Mouse (Mus musculus) MEL (cell line): ENCODE results near the gene Snap91. TPM values are rescaled to one million over a fixed set of nuclear protein-coding genes. Genes with fewer than 3 reads are reported as not detected.

Experiments
- DNase-seq: peaks from one replicate; pipeline ENCODE4 v3.0.0; 2011; ENCODE audit warnings: low read depth, low spot score
- H3K27ac ChIP-seq: 2 replicates; pipeline ENCODE4 v1.5.1; 2012; ENCODE audit warnings: low read depth, mild to moderate bottlenecking, control low read depth, low read length, moderate library complexity; ENCODE audit not compliant: control insufficient read depth
- H3K27me3 ChIP-seq, 2 experiments: fragments of 150-350 bp in 1 of 2; sonication (generic) in 1 of 2; 2 replicates each; pipeline ENCODE4 v1.6.1; 2012; ENCODE audit warnings: low read length in 2 of 2, mild to moderate bottlenecking in 2 of 2, improper control_type of control experiment in 1 of 2, moderate library complexity in 1 of 2; ENCODE audit not compliant: insufficient read depth in 2 of 2, control insufficient read depth in 1 of 2
- H3K36me3 ChIP-seq, 2 experiments: 2 replicates each; pipeline ENCODE4 v1.6.1; 2012 to 2014; ENCODE audit warnings: low read length in 2 of 2, improper control_type of control experiment in 1 of 2, inconsistent platforms in 1 of 2, mild to moderate bottlenecking in 1 of 2; ENCODE audit not compliant: insufficient read depth in 2 of 2, control insufficient read depth in 1 of 2
- H3K4me1 ChIP-seq, 2 experiments: fragments of 150-350 bp in 1 of 2; sonication (generic) in 1 of 2; 2 replicates each; pipeline ENCODE4 v1.6.1; 2012; ENCODE audit warnings: low read length in 2 of 2, improper control_type of control experiment in 1 of 2, mild to moderate bottlenecking in 1 of 2; ENCODE audit not compliant: insufficient read depth in 2 of 2, control insufficient read depth in 1 of 2
- H3K4me3 ChIP-seq, 2 experiments: fragments of 150-350 bp in 1 of 2; sonication (generic) in 1 of 2; 2 replicates each; pipeline ENCODE4 v1.5.1; 2012; ENCODE audit warnings: low read depth in 2 of 2, low read length in 2 of 2, mild to moderate bottlenecking in 2 of 2, moderate library complexity in 2 of 2, control low read depth in 1 of 2, improper control_type of control experiment in 1 of 2; ENCODE audit not compliant: control insufficient read depth in 1 of 2, insufficient read depth in 1 of 2
- H3K79me2 ChIP-seq: 2 replicates; pipeline ENCODE4 v1.6.1; 2012; ENCODE audit warnings: mild to moderate bottlenecking, low read length, moderate library complexity; ENCODE audit not compliant: control insufficient read depth, poor library complexity, insufficient read depth
- H3K9ac ChIP-seq: 2 replicates; pipeline ENCODE4 v1.6.1; 2012; ENCODE audit warnings: low read depth, mild to moderate bottlenecking, control low read depth, low read length, moderate library complexity; ENCODE audit not compliant: control insufficient read depth, poor library complexity, severe bottlenecking
- H3K9me3 ChIP-seq: fragments of 150-350 bp; sonication (generic); replicated peaks from 2 replicates; pipeline ENCODE4 v1.6.1; 2012; ENCODE audit warnings: mild to moderate bottlenecking, low read length, improper control_type of control experiment, moderate library complexity; ENCODE audit not compliant: insufficient read depth
- CTCF ChIP-seq, 3 experiments: IDR thresholded peaks in 2 of 3; conservative IDR thresholded peaks in 1 of 3; 2 replicates each; pipeline ENCODE4 v1.5.1; 2011 to 2012; ENCODE audit warnings: low read length in 3 of 3, low read depth in 2 of 3, mild to moderate bottlenecking in 2 of 3, improper control_type of control experiment in 1 of 3, inconsistent platforms in 1 of 3, mixed read lengths in 1 of 3, moderate library complexity in 1 of 3; ENCODE audit not compliant: control insufficient read depth in 1 of 3, insufficient read depth in 1 of 3, poor library complexity in 1 of 3, severe bottlenecking in 1 of 3
- EP300 ChIP-seq, 2 experiments: IDR thresholded peaks; 2 replicates each; pipeline ENCODE4 v1.6.1; 2011; ENCODE audit warnings: improper control_type of control experiment in 2 of 2, low read length in 2 of 2, low read depth in 1 of 2, mild to moderate bottlenecking in 1 of 2
- ETS1 ChIP-seq: IDR thresholded peaks from 2 replicates; pipeline ENCODE4 v1.6.1; 2012; ENCODE audit warnings: low read depth, mild to moderate bottlenecking, inconsistent platforms, low read length, improper control_type of control experiment, moderate library complexity
- KAT2A ChIP-seq: conservative IDR thresholded peaks from 2 replicates; pipeline ENCODE4 v1.6.1; 2012; ENCODE audit warnings: low read depth, low read length, improper control_type of control experiment, inconsistent platforms
- MXI1 ChIP-seq: IDR thresholded peaks from 2 replicates; pipeline ENCODE4 v1.6.1; 2011; ENCODE audit warnings: mild to moderate bottlenecking, low read depth, low read length, improper control_type of control experiment
- MYB ChIP-seq: IDR thresholded peaks from 2 replicates; pipeline ENCODE4 v1.6.1; 2011; ENCODE audit warnings: mild to moderate bottlenecking, low read depth, low read length, improper control_type of control experiment
- MYC ChIP-seq: IDR thresholded peaks from 2 replicates; pipeline ENCODE4 v1.6.1; 2011; ENCODE audit warnings: low read depth, mild to moderate bottlenecking, low read length, improper control_type of control experiment, moderate library complexity
- POLR2A ChIP-seq, 2 experiments: IDR thresholded peaks; 2 replicates each; pipeline ENCODE4 v1.6.1; 2011 to 2012; ENCODE audit warnings: low read length in 2 of 2, mild to moderate bottlenecking in 2 of 2, control low read depth in 1 of 2, improper control_type of control experiment in 1 of 2, low read depth in 1 of 2, moderate library complexity in 1 of 2; ENCODE audit not compliant: control insufficient read depth in 1 of 2, insufficient read depth in 1 of 2, poor library complexity in 1 of 2
- RCOR1 ChIP-seq: IDR thresholded peaks from 2 replicates; pipeline ENCODE4 v1.6.1; 2012; ENCODE audit warnings: low read depth, mild to moderate bottlenecking, inconsistent platforms, low read length, improper control_type of control experiment
- USF1 ChIP-seq: IDR thresholded peaks from 2 replicates; pipeline ENCODE4 v1.6.1; 2014; ENCODE audit warnings: low read depth, mild to moderate bottlenecking, inconsistent platforms, low read length, improper control_type of control experiment, moderate library complexity
- ZC3H11A ChIP-seq: IDR thresholded peaks from 2 replicates; pipeline ENCODE4 v1.6.1; 2012; ENCODE audit warnings: low read depth, mild to moderate bottlenecking, inconsistent platforms, low read length, improper control_type of control experiment
- ZMIZ1 ChIP-seq: IDR thresholded peaks from 2 replicates; pipeline ENCODE4 v1.6.1; 2012; ENCODE audit warnings: low read depth, mild to moderate bottlenecking, inconsistent platforms, low read length, improper control_type of control experiment, moderate library complexity
- polyA plus RNA-seq, 2 experiments: library from polyadenylated mRNA; stranded (reverse) in 1 of 2; unstranded in 1 of 2; fragments of >175 nt in 1 of 2; fragments of >200 nt in 1 of 2; gene quantifications; 2 replicates each; pipeline versions ENCODE4 v1.2.1 to v1.2.4; 2012; ENCODE audit warnings: low replicate concordance in 2 of 2, low read depth in 1 of 2; ENCODE audit not compliant: insufficient read length in 2 of 2, insufficient read depth in 1 of 2, missing spikeins in 1 of 2
- total RNA-seq: library from RNA; depleted of rRNA; stranded (reverse); fragments of 300-350 nt; gene quantifications from 2 replicates; pipeline ENCODE4 v1.2.3, GENCODE M21; 2012; rRNA removed

Gene Snap91
- total and polyA plus RNA-seq, 3 experiments: not detected

GRCm38 (mm10) chr9:86720227-86720626 lies 160.2 kb downstream of the Snap91 start:
- H3K79me2 ChIP-seq: no peaks in the 10 kb centered on the region
- no peaks in the 10 kb centered on the region for H3K36me3 ChIP-seq
- DNase-seq: no peak
- no peaks in the 10 kb centered on the region for H3K4me1 ChIP-seq
- peak; percentile 46; the same call in 1 of the 2 replicates for TF ChIP-seq USF1
- TF ChIP-seq CTCF (IDR thresholded peaks at IDR 0.05 in 2 of 3, conservative IDR thresholded peaks at IDR 0.05 in 1 of 3; ENCODE audit: control insufficient read depth in 1 of 3, insufficient read depth in 1 of 3, low read depth in 2 of 3, low read length in 3 of 3, poor library complexity in 1 of 3, severe bottlenecking in 1 of 3): no peak
- H3K4me3 ChIP-seq: no peak overlapping the region
- no peak overlapping the region for H3K27ac ChIP-seq
- no peaks in the 10 kb centered on the region for H3K9me3 ChIP-seq
- H3K9ac ChIP-seq: no peak overlapping the region
- no peaks in the 10 kb centered on the region; a peak in 2 of 4 replicates for H3K27me3 ChIP-seq

- no peaks in the 10 kb centered on the region for H3K79me2 ChIP-seq
- H3K36me3 ChIP-seq: no peaks in the 10 kb centered on the region
- no peak for TF ChIP-seq KAT2A
- no peak for TF ChIP-seq ETS1
- TF ChIP-seq MXI1: no peak
- no peak for TF ChIP-seq RCOR1
- TF ChIP-seq MYC: no peak
- no peaks in the 10 kb centered on the region; a peak in 1 of 4 replicates for H3K27me3 ChIP-seq
- no peak overlapping the region for H3K9ac ChIP-seq
- no peak overlapping the region for H3K4me3 ChIP-seq
- no peaks in the 10 kb centered on the region for H3K9me3 ChIP-seq
- no peaks in the 10 kb centered on the region for H3K4me1 ChIP-seq
- no peak for DNase-seq
- H3K27ac ChIP-seq: no peak overlapping the region
Observed at GRCm38 (mm10) chr9:86717119-86717518, 163.3 kb downstream of the Snap91 start.

GRCm38 (mm10) chr9:86716540-86716939 lies 163.9 kb downstream of the Snap91 start:
- no peak for TF ChIP-seq ETS1
- TF ChIP-seq ZC3H11A: no peak
- TF ChIP-seq EP300 (IDR thresholded peaks at IDR 0.05; ENCODE audit: low read depth in 1 of 2, low read length in 2 of 2): no peak
- TF ChIP-seq MYB: no peak
- TF ChIP-seq RCOR1: no peak
- no peak for TF ChIP-seq POLR2A (IDR thresholded peaks at IDR 0.05; ENCODE audit: control insufficient read depth in 1 of 2, insufficient read depth in 1 of 2, low read depth in 1 of 2, low read length in 2 of 2, poor library complexity in 1 of 2)
- no peak for TF ChIP-seq ZMIZ1
- H3K9me3 ChIP-seq: no peaks in the 10 kb centered on the region
- DNase-seq: no peak
- H3K4me3 ChIP-seq: no peak overlapping the region
- no peak overlapping the region for H3K27ac ChIP-seq
- H3K27me3 ChIP-seq: no peaks in the 10 kb centered on the region; a peak in 2 of 4 replicates
- no peaks in the 10 kb centered on the region for H3K79me2 ChIP-seq
- no peaks in the 10 kb centered on the region for H3K4me1 ChIP-seq
- H3K9ac ChIP-seq: no peak overlapping the region
- H3K36me3 ChIP-seq: no peaks in the 10 kb centered on the region

Other genes starting within 250 kb of the Snap91 start
- gene Me1, start 184.7 kb downstream of the Snap91 start, total RNA-seq: 7.1 and 12.1 TPM in 2 replicates
- gene Me1, start 184.7 kb downstream of the Snap91 start, polyA plus RNA-seq: 100 to 1,000 TPM in 1 of 2 experiments, 10 to 100 TPM in 1; 23.4 to 123 TPM
- not detected in 2 replicates for gene Prss35, start 137.0 kb downstream of the Snap91 start, total RNA-seq
- gene Prss35, start 137.0 kb downstream of the Snap91 start, polyA plus RNA-seq: not detected
- not detected in 2 replicates for gene Ripply2, start 134.9 kb upstream of the Snap91 start, total RNA-seq
- gene Ripply2, start 134.9 kb upstream of the Snap91 start, polyA plus RNA-seq: not detected
- gene Cyb5r4, start 141.4 kb upstream of the Snap91 start, total RNA-seq: 30.3 and 31.4 TPM in 2 replicates
- gene Cyb5r4, start 141.4 kb upstream of the Snap91 start, polyA plus RNA-seq: 10 to 100 TPM in 1 of 2 experiments, not detected in 1; 37.2 TPM